Mouse (Mus musculus): ENCODE data around the gene Hist1h1e. TPM values are rescaled to one million over a fixed set of nuclear protein-coding genes. Genes with fewer than 3 reads are reported as not detected.
"Not testable (repeated sequence)": the region's sequence is repeated elsewhere in the genome, so short reads cannot be mapped to it uniquely, and the experiment has no call there.

The Hist1h1e gene
- polyA plus RNA-seq, 1 experiment from 2014 or later, result 20.6 TPM

DNA sequence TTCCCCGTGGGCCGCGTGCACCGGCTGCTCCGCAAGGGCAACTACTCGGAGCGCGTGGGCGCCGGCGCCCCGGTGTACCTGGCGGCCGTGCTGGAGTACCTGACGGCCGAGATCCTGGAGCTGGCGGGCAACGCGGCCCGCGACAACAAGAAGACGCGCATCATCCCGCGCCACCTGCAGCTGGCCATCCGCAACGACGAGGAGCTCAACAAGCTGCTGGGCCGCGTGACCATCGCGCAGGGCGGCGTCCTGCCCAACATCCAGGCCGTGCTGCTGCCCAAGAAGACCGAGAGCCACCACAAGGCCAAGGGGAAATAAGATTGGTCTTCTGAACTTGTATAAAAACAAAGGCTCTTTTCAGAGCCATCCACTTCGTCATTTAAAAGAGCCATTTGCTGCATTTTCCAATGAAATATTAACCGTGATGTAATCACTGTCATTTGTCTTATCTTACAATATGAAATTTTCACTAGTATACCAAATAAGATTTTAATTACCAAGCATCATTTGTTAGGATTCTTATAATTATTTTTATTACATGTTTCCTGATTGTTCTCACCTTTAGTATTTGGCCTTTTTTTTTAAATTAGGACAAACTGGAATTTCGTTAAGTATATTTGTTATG lies 47.7 kb downstream of the Hist1h1e start:
- under 1% methylated on average over 10 of the region's 39 CpGs for WGBS
- Histone ChIP-seq H3K4me3 (peak overlapping the region; percentile 56), H3K27ac (peak overlapping the region; percentile 91), H3K4me1 (peaks cover 26% of the 10 kb centered on the region)
- not testable (repeated sequence) for H3K9me3 ChIP-seq (replicated peaks); H3K36me3 ChIP-seq; H3K27me3 ChIP-seq (ENCODE audit: low read depth, poor library complexity, severe bottlenecking); DNase-seq (ENCODE audit: low spot score)

GRCm38 (mm10) chr13:23573898-23574524 lies 48.3 kb downstream of the Hist1h1e start, which contains the start of the genes Hist1h2bf and Hist1h2ad:
TSS of gene Hist1h2bf (minus strand) at chr13:23574196.
TSS of gene Hist1h2ad (plus strand) at chr13:23574381.
- peak within 1 kb of the TSS; percentile 56 for H3K4me3 ChIP-seq
- not testable (repeated sequence) for H3K27me3 ChIP-seq (ENCODE audit: low read depth, poor library complexity, severe bottlenecking); H3K9me3 ChIP-seq (replicated peaks); H3K36me3 ChIP-seq
- peak; percentile 84 for DNase-seq (ENCODE audit: low spot score)
- H3K27ac ChIP-seq, result peak within 1 kb of the TSS; percentile 91
- H3K4me1 ChIP-seq, result peaks cover 26% of the 10 kb centered on the region
- WGBS, result 1% methylated on average over 42 of the region's 42 CpGs

- H3K27ac ChIP-seq, result peak overlapping the region; percentile 89
These were observed 49.1 kb downstream of the Hist1h1e start for GRCm38 (mm10) chr13:23573034-23573897.

GRCm38 (mm10) chr13:23572218-23573033 lies 49.9 kb downstream of the Hist1h1e start:
- peaks cover 26% of the 10 kb centered on the region for H3K4me1 ChIP-seq
- H3K4me3 ChIP-seq, result peak overlapping the region; percentile 54
- no peaks in the 10 kb centered on the region for H3K9me3 ChIP-seq (replicated peaks)
- no peaks in the 10 kb centered on the region for H3K27me3 ChIP-seq (ENCODE audit: low read depth, poor library complexity, severe bottlenecking)
- DNase-seq (ENCODE audit: low spot score), result no peak
- WGBS, result 47% methylated on average over 2 of the region's 2 CpGs
- no peaks in the 10 kb centered on the region for H3K36me3 ChIP-seq
- H3K27ac ChIP-seq, result peak overlapping the region; percentile 89

More at GRCm38 (mm10) chr13:23573034-23573897, 49.1 kb downstream of the Hist1h1e start:
- not testable (repeated sequence) for H3K27me3 ChIP-seq (ENCODE audit: low read depth, poor library complexity, severe bottlenecking); H3K9me3 ChIP-seq (replicated peaks); H3K36me3 ChIP-seq; DNase-seq (ENCODE audit: low spot score)
- Histone ChIP-seq H3K4me1 (peaks cover 26% of the 10 kb centered on the region), H3K4me3 (peak overlapping the region; percentile 54)
- 15% methylated on average over 20 of the region's 20 CpGs for WGBS

GRCm38 (mm10) chr13:23571504-23572217 lies 50.7 kb downstream of the Hist1h1e start:
- H3K9me3 ChIP-seq (replicated peaks); H3K27me3 ChIP-seq (ENCODE audit: low read depth, poor library complexity, severe bottlenecking); DNase-seq (ENCODE audit: low spot score); H3K36me3 ChIP-seq: not testable (repeated sequence)
- Histone ChIP-seq H3K4me1 (peaks cover 18% of the 10 kb centered on the region), H3K27ac (peak overlapping the region; percentile 90), H3K4me3 (peak overlapping the region; percentile 54)
- WGBS, result under 1% methylated on average over 16 of the region's 34 CpGs

DNA sequence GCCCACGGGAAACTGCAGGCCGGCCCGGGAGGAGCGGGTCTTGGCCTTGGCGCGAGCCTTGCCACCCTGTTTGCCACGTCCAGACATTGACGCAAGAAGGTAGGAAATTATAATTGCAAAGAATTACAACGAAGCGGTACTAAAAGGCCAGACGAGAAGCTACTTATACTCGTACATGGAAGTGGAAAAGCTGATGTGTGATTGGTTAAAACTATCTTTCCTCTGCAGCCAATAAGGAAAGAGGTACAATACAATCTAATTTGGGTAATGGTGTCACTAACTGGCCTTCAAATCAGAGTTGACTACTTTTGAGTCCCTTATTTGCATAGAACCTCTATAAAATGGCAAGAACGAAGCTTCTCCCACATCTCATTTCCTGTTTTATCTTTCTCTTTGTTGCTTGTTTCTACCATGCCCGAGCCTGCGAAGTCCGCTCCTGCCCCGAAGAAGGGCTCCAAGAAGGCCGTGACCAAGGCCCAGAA lies 51.3 kb downstream of the Hist1h1e start, which contains the start of the genes Hist1h2ae and Hist1h2bg:
Gene Hist1h2ae (minus strand): TSS at position 199 of the 482 bp plus-strand sequence.
Gene Hist1h2bg (plus strand): TSS at position 375 of the 482 bp plus-strand sequence.
- H3K4me3 ChIP-seq, result peak within 1 kb of the TSS; percentile 54
- peaks cover 14% of the 10 kb centered on the region for H3K4me1 ChIP-seq
- peak within 1 kb of the TSS; percentile 90 for H3K27ac ChIP-seq
- H3K27me3 ChIP-seq (ENCODE audit: low read depth, poor library complexity, severe bottlenecking), result no peaks in the 10 kb centered on the region
- H3K9me3 ChIP-seq (replicated peaks), result no peaks in the 10 kb centered on the region
- H3K36me3 ChIP-seq, result no peaks in the 10 kb centered on the region
- peak; percentile 75 for DNase-seq (ENCODE audit: low spot score)
- 0% methylated on average over 18 of the region's 18 CpGs for WGBS

Small RNA genes lying within 50 kb of the gene (microRNA-seq; reads per million reads assigned to microRNA genes)
- gene Gm44359, result not detected
- not detected for gene Gm44394

Other genes starting within 250 kb of the Hist1h1e start
- gene Abt1, start 198.7 kb downstream of the Hist1h1e start, polyA plus RNA-seq (2016; fragmentation: Nextera tagmentation; extraction: Ambion mirVana), result 16.9 and 17.1 TPM in 2 replicates
- gene Btn1a1, start 156.7 kb downstream of the Hist1h1e start, polyA plus RNA-seq (2016; fragmentation: Nextera tagmentation; extraction: Ambion mirVana), result 0.08 and 0.10 TPM in 2 replicates
- gene Btn2a2, start 133.7 kb downstream of the Hist1h1e start, polyA plus RNA-seq (2016; fragmentation: Nextera tagmentation; extraction: Ambion mirVana), result 0.99 and 1.9 TPM in 2 replicates
- gene Hist1h4h, start 91.5 kb downstream of the Hist1h1e start, polyA plus RNA-seq (2016; fragmentation: Nextera tagmentation; extraction: Ambion mirVana), result 2.4 and 4.5 TPM in 2 replicates
- gene Hist1h2af, start 88.7 kb downstream of the Hist1h1e start, polyA plus RNA-seq (2016; fragmentation: Nextera tagmentation; extraction: Ambion mirVana), result 8.0 and 11.7 TPM in 2 replicates
- gene Hist1h3g, start 87.1 kb downstream of the Hist1h1e start, polyA plus RNA-seq (2016; fragmentation: Nextera tagmentation; extraction: Ambion mirVana), result 4.7 and 5.3 TPM in 2 replicates
- 0.56 and 0.69 TPM in 2 replicates for gene Hist1h2bh, start 79.2 kb downstream of the Hist1h1e start, polyA plus RNA-seq (2016; fragmentation: Nextera tagmentation; extraction: Ambion mirVana)
- gene Hist1h3f, start 78.5 kb downstream of the Hist1h1e start, polyA plus RNA-seq (2016; fragmentation: Nextera tagmentation; extraction: Ambion mirVana), result 1.3 and 1.4 TPM in 2 replicates
- gene Hist1h4f, start 70.9 kb downstream of the Hist1h1e start, polyA plus RNA-seq (2016; fragmentation: Nextera tagmentation; extraction: Ambion mirVana), result 0.73 and 1.3 TPM in 2 replicates
- gene Hist1h1d, start 69.3 kb downstream of the Hist1h1e start, polyA plus RNA-seq (2016; fragmentation: Nextera tagmentation; extraction: Ambion mirVana), result 0.59 and 0.67 TPM in 2 replicates
- 5.6 and 7.8 TPM in 2 replicates for gene Hist1h3e, start 60.2 kb downstream of the Hist1h1e start, polyA plus RNA-seq (2016; fragmentation: Nextera tagmentation; extraction: Ambion mirVana)
- 109 and 113 TPM in 2 replicates for gene Hist1h2ae, start 51.3 kb downstream of the Hist1h1e start, polyA plus RNA-seq (2016; fragmentation: Nextera tagmentation; extraction: Ambion mirVana)
- 7.3 and 8.1 TPM in 2 replicates for gene Hist1h2bg, start 51.2 kb downstream of the Hist1h1e start, polyA plus RNA-seq (2016; fragmentation: Nextera tagmentation; extraction: Ambion mirVana)
- gene Hist1h2bf, start 48.4 kb downstream of the Hist1h1e start, polyA plus RNA-seq (2016; fragmentation: Nextera tagmentation; extraction: Ambion mirVana), result 2.4 and 3.5 TPM in 2 replicates
- gene Hist1h2ad, start 48.2 kb downstream of the Hist1h1e start, polyA plus RNA-seq (2016; fragmentation: Nextera tagmentation; extraction: Ambion mirVana), result 1.3 and 3.9 TPM in 2 replicates
- 7.7 and 9.6 TPM in 2 replicates for gene Hist1h3d, start 46.8 kb downstream of the Hist1h1e start, polyA plus RNA-seq (2016; fragmentation: Nextera tagmentation; extraction: Ambion mirVana)
- 109 and 120 TPM in 2 replicates for gene Hist1h4d, start 41.0 kb downstream of the Hist1h1e start, polyA plus RNA-seq (2016; fragmentation: Nextera tagmentation; extraction: Ambion mirVana)
- gene Hist1h2be, start 1.4 kb downstream of the Hist1h1e start, polyA plus RNA-seq (2016; fragmentation: Nextera tagmentation; extraction: Ambion mirVana), result 2.3 and 4.2 TPM in 2 replicates
- 0.60 and 0.98 TPM in 2 replicates for gene Hist1h2ac, start 61.4 kb upstream of the Hist1h1e start, polyA plus RNA-seq (2016; fragmentation: Nextera tagmentation; extraction: Ambion mirVana)
- 16.9 and 17.0 TPM in 2 replicates for gene Hist1h2bc, start 61.6 kb upstream of the Hist1h1e start, polyA plus RNA-seq (2016; fragmentation: Nextera tagmentation; extraction: Ambion mirVana)
- 0.26 TPM in 1 of 2 replicates, not detected in the other for gene Hist1h1t, start 73.3 kb upstream of the Hist1h1e start, polyA plus RNA-seq (2016; fragmentation: Nextera tagmentation; extraction: Ambion mirVana)
- 6.4 and 6.5 TPM in 2 replicates for gene Hist1h4c, start 75.9 kb upstream of the Hist1h1e start, polyA plus RNA-seq (2016; fragmentation: Nextera tagmentation; extraction: Ambion mirVana)
- gene Hfe, start 88.3 kb upstream of the Hist1h1e start, polyA plus RNA-seq (2016; fragmentation: Nextera tagmentation; extraction: Ambion mirVana), result 1.6 and 2.0 TPM in 2 replicates
- 8.6 and 11.8 TPM in 2 replicates for gene Hist1h1c, start 116.2 kb upstream of the Hist1h1e start, polyA plus RNA-seq (2016; fragmentation: Nextera tagmentation; extraction: Ambion mirVana)
- 9.6 TPM in 2 replicates for gene Hist1h3c, start 123.0 kb upstream of the Hist1h1e start, polyA plus RNA-seq (2016; fragmentation: Nextera tagmentation; extraction: Ambion mirVana)
- 3.5 and 3.7 TPM in 2 replicates for gene Hist1h2bb, start 124.2 kb upstream of the Hist1h1e start, polyA plus RNA-seq (2016; fragmentation: Nextera tagmentation; extraction: Ambion mirVana)
- gene Hist1h2ab, start 128.6 kb upstream of the Hist1h1e start, polyA plus RNA-seq (2016; fragmentation: Nextera tagmentation; extraction: Ambion mirVana), result 55.9 and 60.6 TPM in 2 replicates
- 6.3 and 9.7 TPM in 2 replicates for gene Hist1h3b, start 129.7 kb upstream of the Hist1h1e start, polyA plus RNA-seq (2016; fragmentation: Nextera tagmentation; extraction: Ambion mirVana)
- 4.4 and 5.9 TPM in 2 replicates for gene Hist1h4b, start 134.5 kb upstream of the Hist1h1e start, polyA plus RNA-seq (2016; fragmentation: Nextera tagmentation; extraction: Ambion mirVana)
- gene Hist1h4a, start 138.7 kb upstream of the Hist1h1e start, polyA plus RNA-seq (2016; fragmentation: Nextera tagmentation; extraction: Ambion mirVana), result 0.51 and 0.62 TPM in 2 replicates
- gene Hist1h3a, start 139.8 kb upstream of the Hist1h1e start, polyA plus RNA-seq (2016; fragmentation: Nextera tagmentation; extraction: Ambion mirVana), result 3.0 and 5.3 TPM in 2 replicates
- gene Hist1h1a, start 141.1 kb upstream of the Hist1h1e start, polyA plus RNA-seq (2016; fragmentation: Nextera tagmentation; extraction: Ambion mirVana), result 2.1 and 4.0 TPM in 2 replicates
- not detected in 2 replicates for gene Trim38, start 147.4 kb upstream of the Hist1h1e start, polyA plus RNA-seq (2016; fragmentation: Nextera tagmentation; extraction: Ambion mirVana)
- gene Slc17a2, start 184.4 kb upstream of the Hist1h1e start, polyA plus RNA-seq (2016; fragmentation: Nextera tagmentation; extraction: Ambion mirVana), result 0.04 TPM in 1 of 2 replicates, not detected in the other
- gene Slc17a3, start 216.9 kb upstream of the Hist1h1e start, polyA plus RNA-seq (2016; fragmentation: Nextera tagmentation; extraction: Ambion mirVana), result not detected in 2 replicates
- not detected in 2 replicates for gene Slc17a1, start 245.2 kb upstream of the Hist1h1e start, polyA plus RNA-seq (2016; fragmentation: Nextera tagmentation; extraction: Ambion mirVana)